Mouse (Mus musculus) MEL (cell line): Measurements from ENCODE around the gene Lad1. TPM values are rescaled to one million over a fixed set of nuclear protein-coding genes. Genes with fewer than 3 reads are reported as not detected.

Experiments
- DNase-seq: peaks from one replicate; pipeline ENCODE4 v3.0.0; 2011; ENCODE audit warnings: low read depth, low spot score
- H3K27ac ChIP-seq: 2 replicates; pipeline ENCODE4 v1.5.1; 2012; ENCODE audit warnings: low read depth, mild to moderate bottlenecking, control low read depth, low read length, moderate library complexity; ENCODE audit not compliant: control insufficient read depth
- H3K27me3 ChIP-seq, 2 experiments: fragments of 150-350 bp in 1 of 2; sonication (generic) in 1 of 2; 2 replicates each; pipeline ENCODE4 v1.6.1; 2012; ENCODE audit warnings: low read length in 2 of 2, mild to moderate bottlenecking in 2 of 2, improper control_type of control experiment in 1 of 2, moderate library complexity in 1 of 2; ENCODE audit not compliant: insufficient read depth in 2 of 2, control insufficient read depth in 1 of 2
- H3K36me3 ChIP-seq, 2 experiments: 2 replicates each; pipeline ENCODE4 v1.6.1; 2012 to 2014; ENCODE audit warnings: low read length in 2 of 2, improper control_type of control experiment in 1 of 2, inconsistent platforms in 1 of 2, mild to moderate bottlenecking in 1 of 2; ENCODE audit not compliant: insufficient read depth in 2 of 2, control insufficient read depth in 1 of 2
- H3K4me1 ChIP-seq, 2 experiments: fragments of 150-350 bp in 1 of 2; sonication (generic) in 1 of 2; 2 replicates each; pipeline ENCODE4 v1.6.1; 2012; ENCODE audit warnings: low read length in 2 of 2, improper control_type of control experiment in 1 of 2, mild to moderate bottlenecking in 1 of 2; ENCODE audit not compliant: insufficient read depth in 2 of 2, control insufficient read depth in 1 of 2
- H3K4me3 ChIP-seq, 2 experiments: fragments of 150-350 bp in 1 of 2; sonication (generic) in 1 of 2; 2 replicates each; pipeline ENCODE4 v1.5.1; 2012; ENCODE audit warnings: low read depth in 2 of 2, low read length in 2 of 2, mild to moderate bottlenecking in 2 of 2, moderate library complexity in 2 of 2, control low read depth in 1 of 2, improper control_type of control experiment in 1 of 2; ENCODE audit not compliant: control insufficient read depth in 1 of 2, insufficient read depth in 1 of 2
- H3K79me2 ChIP-seq: 2 replicates; pipeline ENCODE4 v1.6.1; 2012; ENCODE audit warnings: mild to moderate bottlenecking, low read length, moderate library complexity; ENCODE audit not compliant: control insufficient read depth, poor library complexity, insufficient read depth
- H3K9ac ChIP-seq: 2 replicates; pipeline ENCODE4 v1.6.1; 2012; ENCODE audit warnings: low read depth, mild to moderate bottlenecking, control low read depth, low read length, moderate library complexity; ENCODE audit not compliant: control insufficient read depth, poor library complexity, severe bottlenecking
- H3K9me3 ChIP-seq: fragments of 150-350 bp; sonication (generic); replicated peaks from 2 replicates; pipeline ENCODE4 v1.6.1; 2012; ENCODE audit warnings: mild to moderate bottlenecking, low read length, improper control_type of control experiment, moderate library complexity; ENCODE audit not compliant: insufficient read depth
- CHD2 ChIP-seq: IDR thresholded peaks from 2 replicates; pipeline ENCODE4 v1.6.1; 2011; ENCODE audit warnings: low read length, improper control_type of control experiment
- CTCF ChIP-seq, 3 experiments: IDR thresholded peaks in 2 of 3; conservative IDR thresholded peaks in 1 of 3; 2 replicates each; pipeline ENCODE4 v1.5.1; 2011 to 2012; ENCODE audit warnings: low read length in 3 of 3, low read depth in 2 of 3, mild to moderate bottlenecking in 2 of 3, improper control_type of control experiment in 1 of 3, inconsistent platforms in 1 of 3, mixed read lengths in 1 of 3, moderate library complexity in 1 of 3; ENCODE audit not compliant: control insufficient read depth in 1 of 3, insufficient read depth in 1 of 3, poor library complexity in 1 of 3, severe bottlenecking in 1 of 3
- E2F4 ChIP-seq: IDR thresholded peaks from 2 replicates; pipeline ENCODE4 v1.6.1; 2011; ENCODE audit warnings: low read depth, low read length, improper control_type of control experiment, borderline replicate concordance
- ELF1 ChIP-seq: IDR thresholded peaks from 2 replicates; pipeline ENCODE4 v1.6.1; 2014; ENCODE audit warnings: low read depth, mild to moderate bottlenecking, inconsistent platforms, low read length, improper control_type of control experiment, moderate library complexity
- ETS1 ChIP-seq: IDR thresholded peaks from 2 replicates; pipeline ENCODE4 v1.6.1; 2012; ENCODE audit warnings: low read depth, mild to moderate bottlenecking, inconsistent platforms, low read length, improper control_type of control experiment, moderate library complexity
- GABPA ChIP-seq: IDR thresholded peaks from 2 replicates; pipeline ENCODE4 v1.6.1; 2012; ENCODE audit warnings: low read depth, mild to moderate bottlenecking, inconsistent platforms, low read length, improper control_type of control experiment, moderate library complexity
- GATA1 ChIP-seq: IDR thresholded peaks from 2 replicates; pipeline ENCODE4 v1.6.1; 2011; ENCODE audit warnings: low read depth, low read length, improper control_type of control experiment
- JUND ChIP-seq: IDR thresholded peaks from 2 replicates; pipeline ENCODE4 v1.6.1; 2011; ENCODE audit warnings: low read depth, mild to moderate bottlenecking, improper control_type of control experiment, low read length
- KAT2A ChIP-seq: conservative IDR thresholded peaks from 2 replicates; pipeline ENCODE4 v1.6.1; 2012; ENCODE audit warnings: low read depth, low read length, improper control_type of control experiment, inconsistent platforms
- MAFK ChIP-seq: IDR thresholded peaks from 2 replicates; pipeline ENCODE4 v1.6.1; 2011; ENCODE audit warnings: low read depth, mild to moderate bottlenecking, low read length, improper control_type of control experiment, borderline replicate concordance
- MAX ChIP-seq: IDR thresholded peaks from 2 replicates; pipeline ENCODE4 v1.6.1; 2011; ENCODE audit warnings: low read length, improper control_type of control experiment
- MAZ ChIP-seq: IDR thresholded peaks from 2 replicates; pipeline ENCODE4 v1.6.1; 2012; ENCODE audit warnings: low read depth, mild to moderate bottlenecking, inconsistent platforms, low read length, improper control_type of control experiment
- MEF2A ChIP-seq: IDR thresholded peaks from 2 replicates; pipeline ENCODE4 v1.6.1; 2014; ENCODE audit warnings: low read depth, mild to moderate bottlenecking, inconsistent platforms, low read length, improper control_type of control experiment; ENCODE audit not compliant: poor library complexity, insufficient replicate concordance, severe bottlenecking; ENCODE audit errors: extremely low read depth
- MXI1 ChIP-seq: IDR thresholded peaks from 2 replicates; pipeline ENCODE4 v1.6.1; 2011; ENCODE audit warnings: mild to moderate bottlenecking, low read depth, low read length, improper control_type of control experiment
- NRF1 ChIP-seq: IDR thresholded peaks from 2 replicates; pipeline ENCODE4 v1.6.1; 2014; ENCODE audit warnings: low read depth, mild to moderate bottlenecking, inconsistent platforms, low read length, improper control_type of control experiment, moderate library complexity; ENCODE audit not compliant: poor library complexity, insufficient read depth, severe bottlenecking
- POLR2AphosphoS5 ChIP-seq: IDR thresholded peaks from 2 replicates; pipeline ENCODE4 v1.6.1; 2012; ENCODE audit warnings: low read depth, borderline replicate concordance, mild to moderate bottlenecking, inconsistent platforms, low read length, moderate library complexity, mixed read lengths
- RAD21 ChIP-seq: IDR thresholded peaks from 2 replicates; pipeline ENCODE4 v1.6.1; 2011; ENCODE audit warnings: mild to moderate bottlenecking, low read depth, low read length, improper control_type of control experiment
- RCOR1 ChIP-seq: IDR thresholded peaks from 2 replicates; pipeline ENCODE4 v1.6.1; 2012; ENCODE audit warnings: low read depth, mild to moderate bottlenecking, inconsistent platforms, low read length, improper control_type of control experiment
- SIN3A ChIP-seq: IDR thresholded peaks from 2 replicates; pipeline ENCODE4 v1.6.1; 2012; ENCODE audit warnings: low read length, improper control_type of control experiment, inconsistent platforms
- TCF12 ChIP-seq: IDR thresholded peaks from 2 replicates; pipeline ENCODE4 v1.6.1; 2014; ENCODE audit warnings: low read depth, mild to moderate bottlenecking, inconsistent platforms, low read length, improper control_type of control experiment, moderate library complexity
- UBTF ChIP-seq: IDR thresholded peaks from 2 replicates; pipeline ENCODE4 v1.6.1; 2012; ENCODE audit warnings: low read depth, mild to moderate bottlenecking, inconsistent platforms, low read length, improper control_type of control experiment, moderate library complexity, borderline replicate concordance; ENCODE audit not compliant: insufficient read depth
- USF1 ChIP-seq: IDR thresholded peaks from 2 replicates; pipeline ENCODE4 v1.6.1; 2014; ENCODE audit warnings: low read depth, mild to moderate bottlenecking, inconsistent platforms, low read length, improper control_type of control experiment, moderate library complexity
- USF2 ChIP-seq, 2 experiments: IDR thresholded peaks; 2 replicates each; pipeline ENCODE4 v1.6.1; 2011 to 2012; ENCODE audit warnings: improper control_type of control experiment in 2 of 2, low read length in 2 of 2, borderline replicate concordance in 1 of 2, inconsistent platforms in 1 of 2, low read depth in 1 of 2, mild to moderate bottlenecking in 1 of 2; ENCODE audit not compliant: insufficient read depth in 1 of 2
- ZC3H11A ChIP-seq: IDR thresholded peaks from 2 replicates; pipeline ENCODE4 v1.6.1; 2012; ENCODE audit warnings: low read depth, mild to moderate bottlenecking, inconsistent platforms, low read length, improper control_type of control experiment
- ZMIZ1 ChIP-seq: IDR thresholded peaks from 2 replicates; pipeline ENCODE4 v1.6.1; 2012; ENCODE audit warnings: low read depth, mild to moderate bottlenecking, inconsistent platforms, low read length, improper control_type of control experiment, moderate library complexity
- ZNF384 ChIP-seq: IDR thresholded peaks from 2 replicates; pipeline ENCODE4 v1.6.1; 2012; ENCODE audit warnings: low read depth, mild to moderate bottlenecking, inconsistent platforms, low read length, improper control_type of control experiment
- polyA plus RNA-seq, 2 experiments: library from polyadenylated mRNA; stranded (reverse) in 1 of 2; unstranded in 1 of 2; fragments of >175 nt in 1 of 2; fragments of >200 nt in 1 of 2; gene quantifications; 2 replicates each; pipeline versions ENCODE4 v1.2.1 to v1.2.4; 2012; ENCODE audit warnings: low replicate concordance in 2 of 2, low read depth in 1 of 2; ENCODE audit not compliant: insufficient read length in 2 of 2, insufficient read depth in 1 of 2, missing spikeins in 1 of 2
- total RNA-seq: library from RNA; depleted of rRNA; stranded (reverse); fragments of 300-350 nt; gene quantifications from 2 replicates; pipeline ENCODE4 v1.2.3, GENCODE M21; 2012

Gene Lad1
- total and polyA plus RNA-seq, 3 experiments = not detected

- Histone ChIP-seq H3K79me2 (no peaks in the 10 kb centered on the region), H3K9ac (no peak overlapping the region), H3K9me3 (no peaks in the 10 kb centered on the region), H3K27me3 (no peaks in the 10 kb centered on the region; a peak in 2 of 4 replicates), H3K4me3 (no peak overlapping the region), H3K27ac (no peak overlapping the region), H3K4me1 (peaks cover 0 to 4% of the 10 kb centered on the region in 2 experiments; a peak in 2 of 4 replicates), H3K36me3 (no peaks in the 10 kb centered on the region)
- TF ChIP-seq UBTF (no peak), GABPA (no peak), NRF1 (no peak), ZNF384 (no peak), SIN3A (no peak), CTCF (IDR thresholded peaks at IDR 0.05 in 2 of 3, conservative IDR thresholded peaks at IDR 0.05 in 1 of 3; ENCODE audit: control insufficient read depth in 1 of 3, insufficient read depth in 1 of 3, low read depth in 2 of 3, low read length in 3 of 3, poor library complexity in 1 of 3, severe bottlenecking in 1 of 3) (no peak), USF1 (no peak), MXI1 (no peak), TCF12 (no peak), GATA1 (no peak), MAZ (no peak)
- no peak for DNase-seq
Observed at GRCm38 (mm10) chr1:135794216-135795134, 23.9 kb upstream of the Lad1 start.

- Histone ChIP-seq H3K9me3 (no peaks in the 10 kb centered on the region), H3K27me3 (no peaks in the 10 kb centered on the region; a peak in 1 of 4 replicates), H3K4me3 (no peak overlapping the region), H3K36me3 (peaks cover 0 to 4% of the 10 kb centered on the region in 2 experiments; a peak in 2 of 4 replicates), H3K79me2 (no peaks in the 10 kb centered on the region), H3K27ac (no peak overlapping the region), H3K4me1 (peaks cover 0 to 19% of the 10 kb centered on the region in 2 experiments; a peak in 2 of 4 replicates), H3K9ac (no peak overlapping the region)
- TF ChIP-seq ZMIZ1 = no peak
- no peak for TF ChIP-seq MAZ
- TF ChIP-seq MAFK = no peak
- TF ChIP-seq ETS1 = no peak
- TF ChIP-seq CTCF (IDR thresholded peaks at IDR 0.05 in 2 of 3, conservative IDR thresholded peaks at IDR 0.05 in 1 of 3; ENCODE audit: control insufficient read depth in 1 of 3, insufficient read depth in 1 of 3, low read depth in 2 of 3, low read length in 3 of 3, poor library complexity in 1 of 3, severe bottlenecking in 1 of 3) = no peak
- no peak for TF ChIP-seq MEF2A
- TF ChIP-seq JUND = no peak
- no peak for TF ChIP-seq MXI1
- no peak for TF ChIP-seq E2F4
- no peak for TF ChIP-seq CHD2
- TF ChIP-seq RAD21 = no peak
- no peak for TF ChIP-seq ZC3H11A
- TF ChIP-seq ELF1 = no peak
- no peak for TF ChIP-seq USF2 (IDR thresholded peaks at IDR 0.05; ENCODE audit: borderline replicate concordance in 1 of 2, insufficient read depth in 1 of 2, low read depth in 1 of 2, low read length in 2 of 2)
- no peak for TF ChIP-seq RCOR1
- TF ChIP-seq KAT2A = no peak
- no peak for TF ChIP-seq USF1
- TF ChIP-seq POLR2AphosphoS5 = no peak
- no peak for TF ChIP-seq MAX
- no peak for DNase-seq
Observed at GRCm38 (mm10) chr1:135798492-135798891, 19.9 kb upstream of the Lad1 start.
